Mouse (Mus musculus) 416B (cell line): ENCODE measurements around the gene Kctd7.

Experiments used
- DNase-seq: peaks from one replicate; pipeline ENCODE4 v3.0.0; 2011; ENCODE audit warnings: low read depth

Gene Kctd7

GRCm38 (mm10) chr5:130144334-130145312, at the start of gene Kctd7:
Gene Kctd7 (plus strand): TSS chr5:130144861.
- DNase-seq: peak; percentile 99

DNA sequence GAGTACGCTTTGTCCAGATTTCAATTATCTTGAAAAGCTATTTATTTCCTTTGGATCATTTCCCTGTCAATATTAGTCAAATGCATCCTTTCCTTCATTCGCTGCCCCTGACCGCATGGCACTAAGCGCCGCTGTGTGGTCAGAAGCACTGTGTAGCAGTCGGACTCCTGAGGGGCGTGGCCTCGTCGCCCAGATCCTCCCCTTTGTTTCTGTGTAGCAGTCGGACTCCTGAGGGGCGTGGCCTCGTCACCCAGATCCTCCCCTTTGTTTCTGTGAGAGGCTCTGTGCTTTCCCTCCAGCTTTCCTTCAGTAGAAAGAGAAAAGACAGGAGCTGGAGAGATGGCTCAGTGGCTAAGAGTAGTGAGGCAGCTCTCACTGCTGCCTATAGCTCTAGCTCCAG, 47.9 kb upstream of the Kctd7 start:
- DNase-seq: no peak

DNA sequence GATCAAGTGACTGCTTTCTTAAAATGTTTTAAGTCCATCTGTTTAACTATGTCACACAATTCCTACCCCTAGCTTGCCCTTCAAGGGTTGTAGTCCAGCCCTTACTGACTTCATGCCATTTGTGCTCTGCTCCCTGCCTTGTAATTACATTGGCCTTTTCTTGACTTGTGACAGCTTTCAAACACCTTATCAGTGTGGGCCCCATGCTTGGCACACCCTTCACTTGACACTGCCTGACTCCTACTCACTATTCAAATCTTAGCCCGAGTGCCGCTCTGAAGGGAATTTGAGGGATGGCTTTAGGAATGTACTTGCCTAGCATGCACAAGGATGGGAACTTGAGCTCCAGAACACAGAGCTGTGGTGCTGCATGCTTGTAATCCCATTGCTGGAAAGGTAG, 46.8 kb upstream of the Kctd7 start:
- no peak for DNase-seq

DNA sequence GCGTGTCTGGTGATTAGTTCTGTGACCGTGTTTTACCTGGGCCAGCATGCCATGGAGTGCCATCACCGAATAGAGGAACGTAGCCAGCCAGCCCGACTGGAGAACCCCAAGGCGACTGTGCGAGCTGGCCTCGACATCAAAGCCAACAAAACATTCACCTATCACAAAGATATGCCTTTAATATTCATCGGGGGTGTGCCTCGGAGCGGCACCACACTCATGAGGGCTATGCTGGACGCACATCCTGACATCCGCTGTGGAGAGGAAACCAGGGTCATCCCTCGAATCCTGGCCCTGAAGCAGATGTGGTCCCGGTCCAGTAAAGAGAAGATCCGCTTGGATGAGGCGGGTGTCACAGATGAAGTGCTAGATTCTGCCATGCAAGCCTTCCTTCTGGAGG, 42.9 kb upstream of the Kctd7 start:
- DNase-seq: no peak

- no peak for DNase-seq
Observed at GRCm38 (mm10) chr5:130109348-130109747, 35.3 kb upstream of the Kctd7 start.

DNA sequence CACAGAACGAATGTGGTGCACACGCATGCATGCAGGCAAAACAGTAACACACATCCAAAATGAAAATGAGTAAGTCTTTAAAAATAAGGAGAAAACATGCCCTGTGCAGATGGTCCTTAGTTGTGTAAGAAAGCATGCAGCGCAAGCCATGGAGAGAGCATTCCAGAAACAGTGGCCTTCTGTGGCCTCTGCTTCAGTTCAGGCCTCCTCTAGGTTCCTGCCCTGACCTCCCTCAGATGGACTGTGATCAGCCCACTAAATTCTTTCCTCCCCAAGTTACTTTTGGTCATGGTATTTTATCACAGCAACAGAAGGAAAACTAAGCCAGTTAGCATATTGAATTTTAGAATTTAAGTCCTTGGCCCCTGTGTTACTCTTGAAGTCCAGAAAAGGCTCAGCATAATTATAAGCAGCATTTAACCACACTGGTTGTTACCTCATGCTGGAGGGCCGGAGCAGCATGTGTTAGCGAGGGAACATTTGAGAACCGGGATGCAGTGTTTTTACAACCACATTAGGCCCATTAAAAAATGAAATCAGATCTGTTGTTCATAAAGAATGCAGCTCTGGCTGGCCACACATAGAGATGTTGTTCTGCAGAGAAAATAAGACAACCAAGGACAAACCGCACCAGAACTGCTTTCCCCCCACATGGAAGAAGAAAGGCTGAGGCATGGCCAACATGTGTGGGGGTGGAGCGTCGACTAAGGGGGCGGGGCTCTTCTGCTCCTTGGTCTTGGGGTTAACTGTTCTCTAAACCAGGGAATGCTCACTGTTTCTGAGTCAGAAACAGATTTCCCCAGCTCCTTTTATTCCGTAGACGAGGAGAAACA, 33.8 kb upstream of the Kctd7 start:
- DNase-seq: no peak

DNA sequence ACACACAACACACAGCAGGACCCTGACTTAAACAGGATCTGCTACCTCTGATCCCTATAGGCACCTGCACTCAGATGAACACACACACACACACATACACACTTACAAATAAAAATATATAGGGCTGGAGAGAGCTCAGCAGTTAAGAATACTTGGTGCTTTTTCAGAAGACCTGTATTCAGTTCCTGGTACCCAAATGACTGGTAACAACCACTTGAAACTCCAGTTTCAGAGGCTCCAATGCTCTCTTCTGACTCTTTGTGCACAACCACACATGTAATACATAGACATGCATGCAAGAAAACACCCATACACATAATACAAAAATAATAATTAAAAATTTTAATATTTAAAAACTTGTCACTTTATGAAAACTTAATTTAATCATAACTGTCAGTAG, 32.0 kb upstream of the Kctd7 start:
- DNase-seq: no peak

DNA sequence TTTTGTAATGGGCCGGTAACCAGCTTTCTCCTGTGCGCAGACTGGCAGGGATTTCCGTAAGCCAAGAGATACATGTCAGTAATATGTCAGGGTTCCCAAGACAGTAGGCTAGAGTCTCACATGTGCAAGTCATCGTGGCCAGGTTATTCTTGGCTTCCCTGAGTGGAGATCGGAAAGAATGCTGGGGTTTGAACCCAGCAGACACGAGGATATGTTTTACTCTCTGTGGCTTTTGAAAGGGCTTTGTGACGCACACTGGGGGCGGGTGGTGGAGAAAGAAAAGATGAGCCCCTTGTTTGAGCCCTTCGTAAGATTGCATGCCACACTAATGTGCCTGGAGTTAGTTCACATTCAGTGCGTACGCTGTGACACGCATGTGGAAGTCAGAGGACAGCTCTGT, 28.5 kb upstream of the Kctd7 start:
- DNase-seq: peak; percentile 11

GRCm38 (mm10) chr5:130116857-130117256, 27.8 kb upstream of the Kctd7 start:
- no peak for DNase-seq

DNA sequence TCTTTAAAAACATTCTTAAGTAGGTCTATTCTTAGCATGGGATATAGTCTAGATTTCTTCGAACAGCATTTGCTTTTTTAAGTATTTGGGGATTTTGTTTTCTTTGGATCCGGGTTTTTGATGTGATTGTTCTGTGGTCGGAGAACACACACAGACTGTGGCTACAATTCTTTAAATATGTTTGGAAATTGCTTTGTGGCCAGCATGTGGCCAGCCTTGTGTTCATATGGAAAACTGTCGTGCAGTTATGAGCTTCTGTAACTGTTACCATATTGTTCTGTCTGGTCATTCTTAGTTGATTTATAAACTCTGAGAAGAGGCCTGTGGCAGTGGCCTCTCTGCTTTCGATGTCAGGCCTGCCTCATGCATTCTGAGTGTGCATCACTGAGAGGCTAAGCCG, 26.7 kb upstream of the Kctd7 start:
- no peak for DNase-seq

DNA sequence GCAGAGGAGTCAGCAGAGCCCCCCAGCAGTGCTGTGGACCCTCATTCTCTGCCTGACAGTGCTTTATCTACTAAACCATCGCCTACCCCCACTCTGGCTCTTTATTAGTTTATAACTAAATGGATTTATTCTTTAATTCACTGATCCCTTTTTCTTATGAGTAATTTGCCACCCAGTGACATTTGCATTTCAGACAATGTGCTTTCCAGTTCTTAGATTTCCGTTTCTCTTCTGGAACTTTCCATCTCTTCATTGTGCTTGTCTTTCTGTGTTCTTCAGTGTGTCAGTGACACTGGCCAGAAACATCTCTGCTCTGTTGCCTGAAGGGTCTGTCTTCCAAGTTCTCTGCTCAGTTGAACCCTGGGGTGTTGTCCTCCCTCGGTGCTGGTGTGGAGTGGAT, 25.4 kb upstream of the Kctd7 start:
- no peak for DNase-seq

GRCm38 (mm10) chr5:130120070-130120736, 24.5 kb upstream of the Kctd7 start:
- DNase-seq: no peak

GRCm38 (mm10) chr5:130120904-130121303, 23.8 kb upstream of the Kctd7 start:
- no peak for DNase-seq

- DNase-seq: no peak
Observed at GRCm38 (mm10) chr5:130122355-130122754, 22.3 kb upstream of the Kctd7 start.

DNA sequence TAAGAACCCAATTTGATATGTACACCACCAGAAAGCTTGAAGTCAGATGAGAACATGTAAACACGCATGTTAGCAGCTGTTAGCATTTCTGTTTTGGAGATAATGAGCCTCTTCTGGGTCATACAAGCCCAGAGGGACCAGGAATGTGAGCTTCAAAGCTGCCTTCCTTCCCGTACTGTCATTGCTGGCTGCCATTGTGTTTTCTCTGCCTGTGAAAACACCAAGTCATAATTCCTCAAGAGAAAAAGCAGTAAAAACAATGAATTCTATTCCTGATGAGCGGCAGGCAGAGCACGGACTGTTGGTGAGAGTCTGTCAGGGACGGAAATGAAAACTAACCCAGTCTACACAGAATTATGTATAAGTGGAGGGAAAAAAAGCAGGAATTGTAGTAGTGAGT, 20.4 kb upstream of the Kctd7 start:
- no peak for DNase-seq

DNA sequence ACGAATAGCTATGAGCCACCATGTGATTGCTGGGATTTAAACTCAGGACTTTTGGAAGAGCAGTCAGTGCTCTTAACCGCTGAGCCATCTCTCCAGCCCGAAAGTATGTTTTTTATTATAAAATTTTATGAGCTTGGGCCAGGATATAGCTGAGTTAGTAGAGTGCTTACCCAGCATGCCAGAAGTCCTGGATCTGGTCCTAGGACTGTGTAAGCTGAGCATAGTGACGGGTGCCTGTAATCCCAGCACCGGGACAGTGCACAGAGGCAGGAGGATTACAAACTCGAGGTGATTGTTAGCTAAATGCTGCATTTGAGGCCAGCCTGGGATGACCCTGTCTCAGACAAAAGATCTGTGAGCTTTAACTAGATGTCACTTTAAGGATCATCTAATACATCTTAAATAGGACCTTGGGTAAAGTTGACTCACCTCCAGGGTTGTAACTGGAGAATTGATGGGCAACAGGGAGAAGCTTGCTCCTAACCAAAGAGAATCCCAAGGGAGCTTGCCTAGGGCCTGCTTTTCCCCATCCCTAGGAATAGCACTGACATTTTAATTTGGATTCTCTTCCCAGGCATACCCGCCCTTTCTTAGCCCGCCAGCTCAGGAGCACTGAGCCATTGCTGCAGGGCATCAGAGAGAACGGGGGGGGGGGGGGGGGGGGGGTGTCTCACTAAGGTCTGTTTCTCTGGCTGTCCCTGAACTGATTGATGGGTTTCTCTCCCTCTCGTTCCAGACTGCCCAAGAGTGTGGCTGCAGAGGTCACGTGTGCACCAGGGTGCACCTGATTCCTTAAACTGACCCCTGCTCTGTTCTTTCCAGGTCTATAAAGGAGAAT, 15.8 kb upstream of the Kctd7 start:
- no peak for DNase-seq

DNA sequence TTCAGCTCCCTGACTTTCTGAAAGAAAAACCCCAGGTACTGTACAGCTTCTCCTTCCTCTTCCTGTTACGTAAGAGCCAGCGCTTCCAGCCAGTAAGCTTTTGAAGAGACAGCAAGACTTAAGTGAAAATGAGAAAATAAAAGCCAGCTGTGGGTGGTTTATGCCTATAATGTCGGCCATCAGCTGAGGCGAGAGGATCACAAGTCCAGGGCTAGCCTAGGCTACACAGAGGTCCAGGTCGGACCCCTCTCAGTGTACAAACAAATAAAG, 15.2 kb upstream of the Kctd7 start:
- DNase-seq: peak; percentile 42

GRCm38 (mm10) chr5:130136597-130136996, 8.1 kb upstream of the Kctd7 start:
- no peak for DNase-seq

DNA sequence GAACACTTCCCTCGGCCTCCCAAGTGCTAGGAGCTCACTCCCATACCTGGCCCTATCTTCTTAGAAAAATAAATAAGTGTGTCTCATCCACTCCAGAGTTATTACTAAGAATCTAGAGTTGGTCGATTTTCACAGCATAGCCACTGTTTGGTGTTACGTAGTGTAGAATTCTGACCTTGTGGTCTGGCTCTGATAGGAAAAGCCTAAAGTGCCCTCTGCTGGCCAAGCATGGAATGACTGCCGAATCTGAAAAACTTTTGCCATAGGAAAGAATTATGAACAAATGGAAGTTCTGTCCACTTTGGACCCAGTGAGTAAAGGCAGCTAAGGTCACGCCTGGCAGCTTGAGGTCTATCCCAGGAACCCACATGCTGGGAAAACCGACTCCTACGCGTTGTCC, 5.3 kb upstream of the Kctd7 start:
- DNase-seq: peak; percentile 81

GRCm38 (mm10) chr5:130141138-130141537, 3.5 kb upstream of the Kctd7 start:
- peak; percentile 69 for DNase-seq

DNA sequence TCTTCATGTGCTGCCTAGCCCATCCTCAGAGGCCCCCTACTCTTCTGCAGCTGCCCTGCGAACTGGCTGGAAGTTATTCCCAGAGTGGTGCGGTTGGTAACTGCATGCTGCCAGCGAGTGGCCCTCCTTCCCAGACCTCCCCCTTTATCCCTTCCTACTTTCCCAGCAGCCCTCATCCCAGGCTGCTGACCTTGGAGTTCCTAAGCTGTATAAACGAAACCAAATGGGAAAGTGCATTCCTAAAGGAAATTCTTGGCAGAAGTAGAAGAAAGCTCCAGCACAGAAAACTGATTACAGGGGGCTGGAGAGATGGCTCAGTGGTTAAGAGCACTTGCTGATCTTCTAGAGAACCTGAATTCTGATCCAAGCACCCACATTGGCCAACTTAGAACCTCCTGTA, 2.6 kb upstream of the Kctd7 start:
- no peak for DNase-seq

DNA sequence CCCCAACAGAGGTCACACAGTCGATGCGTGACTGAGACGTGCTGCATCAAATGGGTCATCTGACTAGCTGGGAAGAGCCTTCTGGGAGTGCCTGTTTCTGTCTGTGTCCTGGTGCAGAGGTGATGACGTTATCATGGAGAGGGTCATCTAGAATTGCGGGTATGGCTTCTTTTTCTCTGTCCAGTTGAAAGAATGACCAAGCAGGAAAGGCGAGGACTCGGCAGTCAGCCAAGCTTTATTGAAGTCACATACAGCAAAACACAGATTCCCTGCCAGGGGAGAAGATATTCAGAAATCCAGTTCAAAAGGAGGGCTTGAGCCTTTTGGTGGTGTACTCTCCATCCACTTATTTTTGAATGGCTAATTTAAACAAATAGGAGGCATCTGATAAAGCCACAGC, 1.6 kb upstream of the Kctd7 start:
- DNase-seq: no peak
